Mouse (Mus musculus): ENCODE data around the gene Apmap. TPM values are rescaled to one million over a fixed set of nuclear protein-coding genes. Genes with fewer than 3 reads are reported as not detected.

The Apmap gene
- 47.3 and 51.8 TPM in 2 replicates for polyA plus RNA-seq (2021; fragmentation: Nextera tagmentation)
- long read RNA-seq, experiment 1, transcript Apmap-201 (9 exons, 2,235 nt): major isoform, 100 of 119 reads
- long read RNA-seq, experiment 1, partial matches to known transcripts: 11 of 119 reads
- long read RNA-seq, experiment 1, other reads (novel, unspliced or antisense): 8 of 119 reads
- long read RNA-seq, experiment 2, transcript Apmap-201 (9 exons, 2,235 nt): major isoform, 385 of 404 reads
- long read RNA-seq, experiment 2, partial matches to known transcripts: 7 of 404 reads
- long read RNA-seq, experiment 2, other reads (novel, unspliced or antisense): 12 of 404 reads

DNA sequence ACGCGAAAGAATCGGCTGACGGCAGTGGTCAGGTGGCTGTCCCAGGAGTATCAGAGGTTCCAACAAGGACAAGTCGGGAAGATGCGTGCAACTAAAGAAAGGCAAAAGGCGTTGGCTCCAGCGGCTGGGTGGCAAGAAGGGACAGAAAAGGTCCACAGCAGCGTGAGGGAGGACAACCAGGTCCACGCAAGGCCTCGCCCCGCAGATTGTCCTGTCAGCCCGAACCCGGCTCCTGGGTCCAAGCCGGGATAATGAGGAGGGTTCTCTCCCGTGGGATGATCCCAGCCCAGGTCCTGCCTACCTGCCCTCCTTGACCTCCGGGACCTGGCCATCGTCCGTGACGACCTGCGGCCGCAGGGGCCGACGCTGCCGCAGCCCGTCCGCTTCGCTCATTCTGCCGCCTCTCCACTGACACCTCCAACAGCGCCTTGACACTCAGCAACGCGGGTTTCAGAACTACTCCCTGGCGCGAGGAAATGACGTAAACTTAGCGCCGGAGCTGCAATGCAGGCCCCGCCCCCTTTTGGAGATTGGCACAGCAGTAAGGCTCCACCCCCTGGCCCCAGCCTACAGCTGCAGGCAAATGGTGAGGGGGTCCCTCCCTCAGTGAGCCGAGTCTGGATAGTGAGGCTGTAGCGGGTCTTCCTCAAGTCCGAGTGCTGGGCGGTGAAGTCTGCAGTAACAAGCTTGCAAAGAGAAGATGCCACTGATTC, at the start of gene Apmap:
Gene Apmap (minus strand): TSS at position 481 of the 713 bp plus-strand sequence.

GRCm38 (mm10) chr2:150569847-150570590, 38.3 kb downstream of the Apmap start, which contains the start of gene Cst7:
Gene Cst7, plus strand, starts transcription at chr2:150570415.

Other genes starting within 250 kb of the Apmap start
- gene 3300002I08Rik, start 245.8 kb downstream of the Apmap start, polyA plus RNA-seq (2021; fragmentation: Nextera tagmentation): 6.0 TPM in 2 replicates
- 3.6 and 3.9 TPM in 2 replicates for gene Zfp442, start 157.1 kb downstream of the Apmap start, polyA plus RNA-seq (2021; fragmentation: Nextera tagmentation)
- not detected in 2 replicates for gene Zfp345, start 123.5 kb downstream of the Apmap start, polyA plus RNA-seq (2021; fragmentation: Nextera tagmentation)
- 0.48 and 1.3 TPM in 2 replicates for gene Cst7, start 38.2 kb downstream of the Apmap start, polyA plus RNA-seq (2021; fragmentation: Nextera tagmentation)
- gene Acss1, start 59.9 kb upstream of the Apmap start, polyA plus RNA-seq (2021; fragmentation: Nextera tagmentation): 26.4 and 34.0 TPM in 2 replicates
- gene Vsx1, start 80.8 kb upstream of the Apmap start, polyA plus RNA-seq (2021; fragmentation: Nextera tagmentation): 0.08 and 0.10 TPM in 2 replicates
- gene Entpd6, start 140.5 kb upstream of the Apmap start, polyA plus RNA-seq (2021; fragmentation: Nextera tagmentation): 47.5 and 50.9 TPM in 2 replicates
- gene Pygb, start 178.2 kb upstream of the Apmap start, polyA plus RNA-seq (2021; fragmentation: Nextera tagmentation): 109 and 122 TPM in 2 replicates

Measured in layer of hippocampus, adult 6 months (tissue).